ENCODE assay signal across 14 mouse cellular contexts in the genomic region with DNA sequence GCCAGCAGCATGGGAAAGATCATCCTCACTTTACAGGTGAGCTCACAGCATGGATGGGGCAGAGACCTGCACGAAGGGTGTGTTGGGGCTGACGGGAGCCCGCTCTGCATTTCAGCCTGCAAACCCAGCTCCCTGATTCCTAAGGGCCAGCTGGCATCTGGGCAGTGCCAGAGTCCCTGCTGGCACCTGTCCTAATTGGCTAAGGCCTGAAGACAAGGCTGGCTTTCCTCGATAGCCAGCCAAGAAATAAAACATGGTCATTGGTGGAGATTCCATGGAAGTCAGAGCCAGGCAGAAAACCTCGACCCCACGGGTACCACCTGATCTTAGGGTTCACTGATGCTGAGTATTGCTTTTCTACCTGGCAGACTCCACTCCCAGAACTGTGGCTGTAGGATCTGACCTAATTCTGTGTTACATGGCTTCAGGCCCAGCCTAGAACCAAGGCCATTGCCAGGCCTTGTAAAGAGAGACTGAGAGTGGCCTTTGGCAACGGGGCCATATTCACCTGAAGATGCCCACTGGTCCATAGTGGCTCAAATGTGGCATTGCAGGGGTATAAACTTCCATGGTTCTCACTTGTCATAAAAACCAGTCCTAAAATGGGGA. TPM values are rescaled to one million over a fixed set of nuclear protein-coding genes. Genes with fewer than 3 reads are reported as not detected.
DNase-seq lines count a peak whose midpoint lies in the region; ATAC-seq lines count a peak whose summit lies in the region.
"Had no signal": no experiment of that assay in that cellular context is flagged by ENCODE, and none has a peak within 500 bp of the region (broad histone marks: within the 10 kb centered on the region; RNA-seq: fewer than 3 reads in every experiment).

No protein-coding gene starts in this region.

- no peaks in the 10 kb centered on the region for H3K9me3 ChIP-seq in embryonic facial prominence, embryonic 13.5 days
- no peaks in the 10 kb centered on the region for H3K9me3 ChIP-seq in embryonic facial prominence, embryonic 10.5 days
- H3K9me3 ChIP-seq in forebrain, embryonic 16.5 days (ENCODE audit: control insufficient read depth, low read length) = no peaks in the 10 kb centered on the region
- no peaks in the 10 kb centered on the region for H3K9me3 ChIP-seq in intestine, embryonic 16.5 days (ENCODE audit: control insufficient read depth, low read length)
- H3K9me3 ChIP-seq in heart, embryonic 11.5 days (replicated peaks; ENCODE audit: control insufficient read depth, low read length) = no peaks in the 10 kb centered on the region
- H3K9me3 ChIP-seq: heart, embryonic 12.5 days; limb, embryonic 10.5 days; neural tube, embryonic 12.5 days had no signal

- no peak overlapping the region for H3K4me2 ChIP-seq in embryonic facial prominence, embryonic 13.5 days
- H3K4me2 ChIP-seq in forebrain, embryonic 16.5 days (ENCODE audit: low read length) = no peak overlapping the region
- H3K4me2 ChIP-seq in intestine, embryonic 16.5 days (ENCODE audit: low read depth, low read length) = no peak overlapping the region
- H3K4me2 ChIP-seq in heart, embryonic 11.5 days = no peak overlapping the region
- H3K4me2 ChIP-seq: heart, embryonic 12.5 days; neural tube, embryonic 12.5 days had no signal

- H3K27ac ChIP-seq in embryonic facial prominence, embryonic 13.5 days = 0 out of 2 replicates have a peak overlapping the region, but pooled peaks have one; percentile 12
- no peak overlapping the region for H3K27ac ChIP-seq in embryonic facial prominence, embryonic 10.5 days (replicated peaks)
- no peak overlapping the region for H3K27ac ChIP-seq in forebrain, embryonic 16.5 days (ENCODE audit: low read length)
- no peak overlapping the region for H3K27ac ChIP-seq in intestine, embryonic 16.5 days (ENCODE audit: low read length)
- H3K27ac ChIP-seq in heart, embryonic 11.5 days (ENCODE audit: low read depth, low read length) = no peak overlapping the region
- H3K27ac ChIP-seq: limb, embryonic 10.5 days; neural tube, embryonic 12.5 days had no signal

- 81% methylated on average over 7 of the region's 7 CpGs for WGBS in embryonic facial prominence, embryonic 13.5 days
- 83% methylated on average over 7 of the region's 7 CpGs for WGBS in embryonic facial prominence, embryonic 10.5 days
- 53% methylated on average over 7 of the region's 7 CpGs for WGBS in forebrain, embryonic 16.5 days
- WGBS in intestine, embryonic 16.5 days = 87% methylated on average over 7 of the region's 7 CpGs
- WGBS in heart, embryonic 11.5 days (ENCODE audit: insufficient replicate concordance) = 77% methylated on average over 7 of the region's 7 CpGs

- intact Hi-C loops in left cerebral cortex, postnatal 14 days (cut with DNase I) = no loop called here

- no peaks in the 10 kb centered on the region; the same call in 1 of the 2 replicates for H3K4me1 ChIP-seq in embryonic facial prominence, embryonic 13.5 days
- H3K4me1 ChIP-seq in embryonic facial prominence, embryonic 10.5 days = peaks cover 7% of the 10 kb centered on the region; the same call in 1 of the 2 replicates
- peaks cover 21% of the 10 kb centered on the region for H3K4me1 ChIP-seq in forebrain, embryonic 16.5 days (replicated peaks; ENCODE audit: control insufficient read depth, insufficient read depth, low read length)
- H3K4me1 ChIP-seq in intestine, embryonic 16.5 days (ENCODE audit: control insufficient read depth, insufficient read depth, low read length) = peaks cover 9% of the 10 kb centered on the region
- H3K4me1 ChIP-seq in heart, embryonic 11.5 days (ENCODE audit: control insufficient read depth, insufficient read depth, low read length) = peaks cover 14% of the 10 kb centered on the region
- H3K4me1 ChIP-seq: limb, embryonic 10.5 days; neural tube, embryonic 12.5 days had no signal

- H3K9ac ChIP-seq in embryonic facial prominence, embryonic 13.5 days = no peak overlapping the region
- no peak overlapping the region for H3K9ac ChIP-seq in forebrain, embryonic 16.5 days (replicated peaks; ENCODE audit: low read depth, low read length)
- no peak overlapping the region for H3K9ac ChIP-seq in intestine, embryonic 16.5 days (ENCODE audit: low read depth, low read length)
- no peak overlapping the region for H3K9ac ChIP-seq in heart, embryonic 11.5 days (ENCODE audit: low read depth, low read length)
- H3K9ac ChIP-seq: heart, embryonic 12.5 days; neural tube, embryonic 12.5 days had no signal

- no peak for DNase-seq in embryonic facial prominence, embryonic 10.5 days (ENCODE audit: low spot score)
- peak; percentile 39 to 46 for DNase-seq in left cerebral cortex, postnatal 14 days (ENCODE audit: low spot score in 2 of 2)
- DNase-seq in left cerebral cortex, adult 11 months (ENCODE audit: low spot score) = no peak
- DNase-seq: kidney, postnatal 14 days; lung, adult 18-20 months had no signal

- no peaks in the 10 kb centered on the region; the same call in none of the 2 replicates for H3K27me3 ChIP-seq in embryonic facial prominence, embryonic 13.5 days
- H3K27me3 ChIP-seq in embryonic facial prominence, embryonic 10.5 days (replicated peaks; ENCODE audit: low read depth, poor library complexity, severe bottlenecking) = no peaks in the 10 kb centered on the region
- H3K27me3 ChIP-seq in forebrain, embryonic 16.5 days (replicated peaks; ENCODE audit: control insufficient read depth, insufficient read depth, low read length) = no peaks in the 10 kb centered on the region
- H3K27me3 ChIP-seq in intestine, embryonic 16.5 days (replicated peaks; ENCODE audit: control insufficient read depth, insufficient read depth, low read length) = no peaks in the 10 kb centered on the region
- peaks cover 2% of the 10 kb centered on the region; the same call in 1 of the 2 replicates for H3K27me3 ChIP-seq in heart, embryonic 11.5 days (ENCODE audit: control insufficient read depth, insufficient read depth, low read length)
- H3K27me3 ChIP-seq: neural tube, embryonic 12.5 days had no signal

- H3K4me3 ChIP-seq in embryonic facial prominence, embryonic 13.5 days = no peak overlapping the region
- no peak overlapping the region for H3K4me3 ChIP-seq in embryonic facial prominence, embryonic 10.5 days
- no peak overlapping the region for H3K4me3 ChIP-seq in forebrain, embryonic 16.5 days (replicated peaks; ENCODE audit: low read length)
- no peak overlapping the region for H3K4me3 ChIP-seq in intestine, embryonic 16.5 days (ENCODE audit: low read length)
- H3K4me3 ChIP-seq in heart, embryonic 11.5 days (ENCODE audit: low read depth, low read length) = no peak overlapping the region
- H3K4me3 ChIP-seq: heart, embryonic 12.5 days; limb, embryonic 10.5 days; neural tube, embryonic 12.5 days had no signal

- no peak for ATAC-seq in embryonic facial prominence, embryonic 13.5 days (ENCODE audit: insufficient number of reproducible peaks, insufficient read depth, low FRiP score, low TSS enrichment, low read depth)
- peak; percentile 78 for ATAC-seq in cerebellum, adult (ENCODE audit: insufficient number of reproducible peaks, low FRiP score, low TSS enrichment)
- peak; percentile 70; the same call in 1 of the 2 replicates for ATAC-seq in forebrain, embryonic 16.5 days
- ATAC-seq in intestine, embryonic 16.5 days = no peak
- ATAC-seq in heart, embryonic 11.5 days (replicated peaks; ENCODE audit: insufficient number of reproducible peaks, low FRiP score, low TSS enrichment) = no peak

- H3K36me3 ChIP-seq in embryonic facial prominence, embryonic 13.5 days = no peaks in the 10 kb centered on the region
- no peaks in the 10 kb centered on the region for H3K36me3 ChIP-seq in embryonic facial prominence, embryonic 10.5 days (replicated peaks)
- no peaks in the 10 kb centered on the region for H3K36me3 ChIP-seq in forebrain, embryonic 16.5 days (ENCODE audit: control insufficient read depth, insufficient read depth)
- H3K36me3 ChIP-seq in intestine, embryonic 16.5 days (ENCODE audit: control insufficient read depth, insufficient read depth, low read length) = no peaks in the 10 kb centered on the region
- H3K36me3 ChIP-seq in heart, embryonic 11.5 days (ENCODE audit: control insufficient read depth, insufficient read depth, low read length) = no peaks in the 10 kb centered on the region
- H3K36me3 ChIP-seq: heart, embryonic 12.5 days; limb, embryonic 10.5 days; neural tube, embryonic 12.5 days had no signal

RNA-seq across cellular contexts. Expression of a gene that starts 34.4 kb away (rescaled TPM):
- polyA plus RNA-seq in embryonic facial prominence, embryonic 13.5 days (2015; fragmentation: Nextera tagmentation; extraction: Ambion mirVana) = 26.7 and 27.0 TPM in 2 replicates
- 72.5 and 95.2 TPM in 2 replicates for polyA plus RNA-seq in embryonic facial prominence, embryonic 10.5 days (2016; fragmentation: Nextera tagmentation; extraction: Ambion mirVana)
- 10 to 100 TPM; 58.3 to 58.8 TPM for total RNA-seq in left cerebral cortex, postnatal 14 days (2021)
- polyA plus RNA-seq in forebrain, embryonic 16.5 days (2015; fragmentation: Nextera tagmentation; extraction: Ambion mirVana) = 107 and 110 TPM in 2 replicates
- polyA plus RNA-seq in intestine, embryonic 16.5 days (2015; fragmentation: Nextera tagmentation; extraction: Ambion mirVana) = 49.3 and 52.1 TPM in 2 replicates
- 23.6 and 27.7 TPM in 2 replicates for polyA plus RNA-seq in heart, embryonic 11.5 days (2014; fragmentation: Nextera tagmentation; extraction: Ambion mirVana)
- total RNA-seq: MEL had no signal

Comparison
In these comparisons a context has a peak if more than half of its experiments do, and no peak if none do; other contexts are left out.
1. DNase-seq: peak in left cerebral cortex, postnatal 14 days (2 of 2); none in embryonic facial prominence, embryonic 10.5 days (single experiment) and left cerebral cortex, adult 11 months (single experiment).
2. ATAC-seq: peak in cerebellum, adult (single experiment) and forebrain, embryonic 16.5 days (single experiment); none in embryonic facial prominence, embryonic 13.5 days (single experiment), intestine, embryonic 16.5 days (single experiment) and heart, embryonic 11.5 days (single experiment).